Mouse (Mus musculus): ENCODE measurements around the gene Mospd3. TPM values are rescaled to one million over a fixed set of nuclear protein-coding genes. Genes with fewer than 3 reads are reported as not detected.
A peak's percentile ranks its signal among the peaks of the same experiment; 100 is the strongest.

The Mospd3 gene
- polyA plus RNA-seq, 1 experiment, result 20.3 TPM

GRCm38 (mm10) chr5:137596601-137597261 lies 4.1 kb downstream of the Mospd3 start:
- H3K27me3 ChIP-seq (ENCODE audit: control insufficient read depth, insufficient read depth, low read length, poor library complexity, severe bottlenecking), result no peaks in the 10 kb centered on the region
- H3K9me3 ChIP-seq (replicated peaks; ENCODE audit: control insufficient read depth, insufficient read depth, low read length, poor library complexity, severe bottlenecking), result no peaks in the 10 kb centered on the region
- no peak for TF ChIP-seq CTCF (IDR thresholded peaks at IDR 0.05; ENCODE audit: low read depth, low read length)
- TF ChIP-seq POLR2A (IDR thresholded peaks at IDR 0.05; ENCODE audit: insufficient read depth, low read length), result peak; percentile 90
- peak overlapping the region; percentile 88 for H3K9ac ChIP-seq (ENCODE audit: low read depth, poor library complexity, severe bottlenecking)
- H3K4me3 ChIP-seq (ENCODE audit: low read depth, low read length), result peak overlapping the region; percentile 98
- peaks cover 5% of the 10 kb centered on the region for H3K4me1 ChIP-seq (ENCODE audit: control insufficient read depth, insufficient read depth, low read length)
- no peaks in the 10 kb centered on the region for H3K36me3 ChIP-seq (ENCODE audit: control insufficient read depth, insufficient read depth, low read length, poor library complexity, severe bottlenecking)
- H3K27ac ChIP-seq (ENCODE audit: insufficient read depth, low read length), result peak overlapping the region; percentile 53

GRCm38 (mm10) chr5:137595921-137596320 lies 4.9 kb downstream of the Mospd3 start:
- TF ChIP-seq POLR2A (IDR thresholded peaks at IDR 0.05; ENCODE audit: insufficient read depth, low read length), result no peak
- TF ChIP-seq CTCF (IDR thresholded peaks at IDR 0.05; ENCODE audit: low read depth, low read length), result no peak
- TF ChIP-seq EP300 (IDR thresholded peaks at IDR 0.05; ENCODE audit: insufficient read depth, low read depth, low read length), result no peak
- no peaks in the 10 kb centered on the region for H3K27me3 ChIP-seq (ENCODE audit: control insufficient read depth, insufficient read depth, low read length, poor library complexity, severe bottlenecking)
- H3K4me3 ChIP-seq (ENCODE audit: low read depth, low read length), result peak overlapping the region; percentile 36
- H3K36me3 ChIP-seq (ENCODE audit: control insufficient read depth, insufficient read depth, low read length, poor library complexity, severe bottlenecking), result no peaks in the 10 kb centered on the region
- no peaks in the 10 kb centered on the region for H3K9me3 ChIP-seq (replicated peaks; ENCODE audit: control insufficient read depth, insufficient read depth, low read length, poor library complexity, severe bottlenecking)
- H3K27ac ChIP-seq (ENCODE audit: insufficient read depth, low read length), result no peak overlapping the region
- H3K9ac ChIP-seq (ENCODE audit: low read depth, poor library complexity, severe bottlenecking), result peak overlapping the region; percentile 6; the same call in 1 of the 2 replicates
- H3K4me1 ChIP-seq (ENCODE audit: control insufficient read depth, insufficient read depth, low read length), result peaks cover 5% of the 10 kb centered on the region

GRCm38 (mm10) chr5:137590507-137590906 lies 10.4 kb downstream of the Mospd3 start:
- no peak for TF ChIP-seq POLR2A (IDR thresholded peaks at IDR 0.05; ENCODE audit: insufficient read depth, low read length)
- Histone ChIP-seq H3K27me3 (ENCODE audit: control insufficient read depth, insufficient read depth, low read length, poor library complexity, severe bottlenecking) (no peaks in the 10 kb centered on the region), H3K4me3 (ENCODE audit: low read depth, low read length) (no peak overlapping the region), H3K9me3 (replicated peaks; ENCODE audit: control insufficient read depth, insufficient read depth, low read length, poor library complexity, severe bottlenecking) (no peaks in the 10 kb centered on the region), H3K36me3 (ENCODE audit: control insufficient read depth, insufficient read depth, low read length, poor library complexity, severe bottlenecking) (no peaks in the 10 kb centered on the region), H3K9ac (ENCODE audit: low read depth, poor library complexity, severe bottlenecking) (no peak overlapping the region), H3K4me1 (ENCODE audit: control insufficient read depth, insufficient read depth, low read length) (no peaks in the 10 kb centered on the region), H3K27ac (ENCODE audit: insufficient read depth, low read length) (no peak overlapping the region)

- no peak for TF ChIP-seq POLR2A (IDR thresholded peaks at IDR 0.05; ENCODE audit: insufficient read depth, low read length)
- TF ChIP-seq EP300 (IDR thresholded peaks at IDR 0.05; ENCODE audit: insufficient read depth, low read depth, low read length), result 0 out of 2 replicates have a peak, but pooled peaks have one; percentile 21
- TF ChIP-seq CTCF (IDR thresholded peaks at IDR 0.05; ENCODE audit: low read depth, low read length), result peak; percentile 69
- Histone ChIP-seq H3K4me3 (ENCODE audit: low read depth, low read length) (no peak overlapping the region), H3K27me3 (ENCODE audit: control insufficient read depth, insufficient read depth, low read length, poor library complexity, severe bottlenecking) (no peaks in the 10 kb centered on the region), H3K27ac (ENCODE audit: insufficient read depth, low read length) (no peak overlapping the region), H3K9ac (ENCODE audit: low read depth, poor library complexity, severe bottlenecking) (no peak overlapping the region), H3K4me1 (ENCODE audit: control insufficient read depth, insufficient read depth, low read length) (no peaks in the 10 kb centered on the region), H3K9me3 (replicated peaks; ENCODE audit: control insufficient read depth, insufficient read depth, low read length, poor library complexity, severe bottlenecking) (no peaks in the 10 kb centered on the region), H3K36me3 (ENCODE audit: control insufficient read depth, insufficient read depth, low read length, poor library complexity, severe bottlenecking) (no peaks in the 10 kb centered on the region)
These were observed 15.9 kb downstream of the Mospd3 start for GRCm38 (mm10) chr5:137584976-137585375.

- H3K9me3 ChIP-seq (replicated peaks; ENCODE audit: control insufficient read depth, insufficient read depth, low read length, poor library complexity, severe bottlenecking), result no peaks in the 10 kb centered on the region
- no peak overlapping the region for H3K27ac ChIP-seq (ENCODE audit: insufficient read depth, low read length)
- H3K9ac ChIP-seq (ENCODE audit: low read depth, poor library complexity, severe bottlenecking), result 0 out of 2 replicates have a peak overlapping the region, but pooled peaks have one; percentile 2
- H3K36me3 ChIP-seq (ENCODE audit: control insufficient read depth, insufficient read depth, low read length, poor library complexity, severe bottlenecking), result no peaks in the 10 kb centered on the region
- H3K4me1 ChIP-seq (ENCODE audit: control insufficient read depth, insufficient read depth, low read length), result no peaks in the 10 kb centered on the region
- no peaks in the 10 kb centered on the region for H3K27me3 ChIP-seq (ENCODE audit: control insufficient read depth, insufficient read depth, low read length, poor library complexity, severe bottlenecking)
- H3K4me3 ChIP-seq (ENCODE audit: low read depth, low read length), result peak overlapping the region; percentile 37
- no peak for TF ChIP-seq POLR2A (IDR thresholded peaks at IDR 0.05; ENCODE audit: insufficient read depth, low read length)
- TF ChIP-seq EP300 (IDR thresholded peaks at IDR 0.05; ENCODE audit: insufficient read depth, low read depth, low read length), result no peak
- peak; percentile 5 for TF ChIP-seq CTCF (IDR thresholded peaks at IDR 0.05; ENCODE audit: low read depth, low read length)
These were observed 17.1 kb downstream of the Mospd3 start for GRCm38 (mm10) chr5:137583670-137584169.

- no peak overlapping the region for H3K9ac ChIP-seq (ENCODE audit: low read depth, poor library complexity, severe bottlenecking)
- no peak overlapping the region for H3K27ac ChIP-seq (ENCODE audit: insufficient read depth, low read length)
- H3K4me3 ChIP-seq (ENCODE audit: low read depth, low read length), result no peak overlapping the region
These were observed 18.2 kb downstream of the Mospd3 start for GRCm38 (mm10) chr5:137582702-137583101.

More at GRCm38 (mm10) chr5:137582702-137583101, 18.2 kb downstream of the Mospd3 start:
- H3K4me1 ChIP-seq (ENCODE audit: control insufficient read depth, insufficient read depth, low read length), result no peaks in the 10 kb centered on the region
- no peaks in the 10 kb centered on the region for H3K9me3 ChIP-seq (replicated peaks; ENCODE audit: control insufficient read depth, insufficient read depth, low read length, poor library complexity, severe bottlenecking)
- no peaks in the 10 kb centered on the region for H3K36me3 ChIP-seq (ENCODE audit: control insufficient read depth, insufficient read depth, low read length, poor library complexity, severe bottlenecking)
- H3K27me3 ChIP-seq (ENCODE audit: control insufficient read depth, insufficient read depth, low read length, poor library complexity, severe bottlenecking), result no peaks in the 10 kb centered on the region
- TF ChIP-seq EP300 (IDR thresholded peaks at IDR 0.05; ENCODE audit: insufficient read depth, low read depth, low read length) (no peak), POLR2A (IDR thresholded peaks at IDR 0.05; ENCODE audit: insufficient read depth, low read length) (no peak), CTCF (IDR thresholded peaks at IDR 0.05; ENCODE audit: low read depth, low read length) (no peak)
